Mouse (Mus musculus) midbrain, embryonic 15.5 days (tissue): ENCODE measurements around the gene Kit. TPM values are rescaled to one million over a fixed set of nuclear protein-coding genes. Genes with fewer than 3 reads are reported as not detected.
A peak's percentile ranks its signal among the peaks of the same experiment; 100 is the strongest.

Experiments used
- ATAC-seq: fragments of 200-750 bp; cut with Nextera tagmentation; replicated peaks from 2 replicates; pipeline ENCODE4 v1.8.0; 2017; ENCODE audit warnings: moderate TSS enrichment
- H3K27ac ChIP-seq: fragments of 300-500 bp; sonication (generic); 2 replicates; pipeline ENCODE4 v1.5.1; 2015; ENCODE audit warnings: mild to moderate bottlenecking, inconsistent platforms
- H3K27me3 ChIP-seq: fragments of 300-500 bp; sonication (generic); replicated peaks from 2 replicates; pipeline ENCODE4 v1.6.1; 2015; ENCODE audit warnings: inconsistent platforms
- H3K36me3 ChIP-seq: fragments of 300-500 bp; sonication (generic); replicated peaks from 2 replicates; pipeline ENCODE4 v1.6.1; 2015; ENCODE audit warnings: inconsistent platforms
- H3K4me1 ChIP-seq: fragments of 300-500 bp; sonication (generic); 2 replicates; pipeline ENCODE4 v1.6.1; 2015; ENCODE audit warnings: inconsistent platforms
- H3K4me2 ChIP-seq: fragments of 300-500 bp; sonication (generic); 2 replicates; pipeline ENCODE4 v1.6.1; 2015; ENCODE audit warnings: inconsistent platforms, mild to moderate bottlenecking, moderate library complexity
- H3K4me3 ChIP-seq: fragments of 300-500 bp; sonication (generic); 2 replicates; pipeline ENCODE4 v1.5.1; 2015; ENCODE audit warnings: mild to moderate bottlenecking, inconsistent platforms
- H3K9ac ChIP-seq: fragments of 300-500 bp; sonication (generic); 2 replicates; pipeline ENCODE4 v1.6.1; 2015; ENCODE audit warnings: mild to moderate bottlenecking, inconsistent platforms
- H3K9me3 ChIP-seq: fragments of 300-500 bp; sonication (generic); 2 replicates; pipeline ENCODE4 v1.6.1; 2016; ENCODE audit warnings: inconsistent platforms
- WGBS: fragments of 180-500 bp; shearing (Covaris S2); methylation state at CpG from one replicate; pipeline ENCODE4 v1.1.7; 2015; ENCODE audit warnings: mixed read lengths; 5-methylcytosine and 5-hydroxymethylcytosine counted together
- polyA plus RNA-seq: library from polyadenylated mRNA; unstranded; fragments of >200 nt; fragmentation: Nextera tagmentation; extraction: Ambion mirVana; gene quantifications from 2 replicates; pipeline ENCODE4 v1.2.1, GENCODE M21; 2015

The Kit gene
- polyA plus RNA-seq = 41.3 and 44.0 TPM in 2 replicates

- H3K4me2 ChIP-seq = peak within 1 kb of the TSS; percentile 95
- no peaks in the 10 kb centered on the region for H3K27me3 ChIP-seq
- H3K4me1 ChIP-seq = peaks cover 15% of the 10 kb centered on the region
- under 1% methylated on average over 65 of the region's 65 CpGs for WGBS
- H3K9ac ChIP-seq = peak within 1 kb of the TSS; percentile 70
- H3K27ac ChIP-seq = peak within 1 kb of the TSS; percentile 83
- H3K4me3 ChIP-seq = peak within 1 kb of the TSS; percentile 71
- no peaks in the 10 kb centered on the region for H3K9me3 ChIP-seq
- peak; percentile 93 for ATAC-seq
- no peaks in the 10 kb centered on the region for H3K36me3 ChIP-seq
Observed at GRCm38 (mm10) chr5:75574852-75575566, at the start of gene Kit. Gene Kit (plus strand): TSS chr5:75574916.

- Histone ChIP-seq H3K36me3 (no peaks in the 10 kb centered on the region), H3K4me3 (no peak overlapping the region), H3K27me3 (no peaks in the 10 kb centered on the region), H3K27ac (no peak overlapping the region), H3K9ac (no peak overlapping the region), H3K9me3 (no peaks in the 10 kb centered on the region), H3K4me1 (no peaks in the 10 kb centered on the region), H3K4me2 (no peak overlapping the region)
- 74% methylated on average over 3 of the region's 3 CpGs for WGBS
- no peak for ATAC-seq
Observed at GRCm38 (mm10) chr5:75536156-75536555, 38.6 kb upstream of the Kit start.

GRCm38 (mm10) chr5:75537717-75538116 lies 37.0 kb upstream of the Kit start:
- Histone ChIP-seq H3K27me3 (no peaks in the 10 kb centered on the region), H3K4me1 (no peaks in the 10 kb centered on the region), H3K4me3 (no peak overlapping the region), H3K36me3 (no peaks in the 10 kb centered on the region), H3K9ac (no peak overlapping the region), H3K27ac (no peak overlapping the region), H3K9me3 (no peaks in the 10 kb centered on the region), H3K4me2 (no peak overlapping the region)
- no peak for ATAC-seq
- WGBS = 38% methylated on average over 4 of the region's 4 CpGs

- Histone ChIP-seq H3K4me3 (no peak overlapping the region), H3K9ac (no peak overlapping the region), H3K4me2 (no peak overlapping the region), H3K9me3 (no peaks in the 10 kb centered on the region), H3K27me3 (no peaks in the 10 kb centered on the region), H3K4me1 (no peaks in the 10 kb centered on the region), H3K36me3 (no peaks in the 10 kb centered on the region), H3K27ac (no peak overlapping the region)
- no peak for ATAC-seq
- 39% methylated on average over 4 of the region's 4 CpGs for WGBS
Observed at GRCm38 (mm10) chr5:75538458-75538857, 36.3 kb upstream of the Kit start.

- 51% methylated on average over 6 of the region's 6 CpGs for WGBS
Observed at GRCm38 (mm10) chr5:75539098-75539497, 35.6 kb upstream of the Kit start.

GRCm38 (mm10) chr5:75543757-75544156 lies 31.0 kb upstream of the Kit start:
- no peaks in the 10 kb centered on the region for H3K36me3 ChIP-seq
- WGBS = 86% methylated on average over 3 of the region's 3 CpGs
- H3K9ac ChIP-seq = no peak overlapping the region
- no peaks in the 10 kb centered on the region for H3K27me3 ChIP-seq
- H3K4me3 ChIP-seq = no peak overlapping the region
- H3K27ac ChIP-seq = no peak overlapping the region
- H3K4me1 ChIP-seq = no peaks in the 10 kb centered on the region
- no peaks in the 10 kb centered on the region for H3K9me3 ChIP-seq
- no peak overlapping the region for H3K4me2 ChIP-seq
- ATAC-seq = no peak

More at GRCm38 (mm10) chr5:75539098-75539497, 35.6 kb upstream of the Kit start:
- Histone ChIP-seq H3K27ac (no peak overlapping the region), H3K4me3 (no peak overlapping the region), H3K4me1 (no peaks in the 10 kb centered on the region), H3K9ac (no peak overlapping the region), H3K36me3 (no peaks in the 10 kb centered on the region), H3K9me3 (no peaks in the 10 kb centered on the region), H3K4me2 (no peak overlapping the region), H3K27me3 (no peaks in the 10 kb centered on the region)
- no peak for ATAC-seq

- no peak for ATAC-seq
- 0 out of 2 replicates have a peak, but pooled peaks cover 1% of the 10 kb centered on the region for H3K9me3 ChIP-seq
- no peaks in the 10 kb centered on the region for H3K36me3 ChIP-seq
- no peak overlapping the region for H3K4me2 ChIP-seq
- H3K4me1 ChIP-seq = no peaks in the 10 kb centered on the region
- no peak overlapping the region for H3K27ac ChIP-seq
- 81% methylated on average over 14 of the region's 14 CpGs for WGBS
- no peak overlapping the region for H3K4me3 ChIP-seq
- no peak overlapping the region for H3K9ac ChIP-seq
- H3K27me3 ChIP-seq = no peaks in the 10 kb centered on the region
Observed at GRCm38 (mm10) chr5:75544472-75545264, 30.0 kb upstream of the Kit start.

- H3K27ac ChIP-seq = no peak overlapping the region
- no peak overlapping the region for H3K4me3 ChIP-seq
- H3K4me2 ChIP-seq = no peak overlapping the region
- no peak for ATAC-seq
- H3K9ac ChIP-seq = no peak overlapping the region
- no peaks in the 10 kb centered on the region for H3K27me3 ChIP-seq
- 0 out of 2 replicates have a peak, but pooled peaks cover 4% of the 10 kb centered on the region for H3K9me3 ChIP-seq
- H3K4me1 ChIP-seq = no peaks in the 10 kb centered on the region
- no peaks in the 10 kb centered on the region for H3K36me3 ChIP-seq
- 88% methylated on average over 4 of the region's 4 CpGs for WGBS
Observed at GRCm38 (mm10) chr5:75545265-75545643, 29.5 kb upstream of the Kit start.

GRCm38 (mm10) chr5:75553021-75553420 lies 21.7 kb upstream of the Kit start:
- H3K4me2 ChIP-seq = no peak overlapping the region
- no peaks in the 10 kb centered on the region for H3K27me3 ChIP-seq
- H3K27ac ChIP-seq = no peak overlapping the region
- 0 out of 2 replicates have a peak, but pooled peaks cover 4% of the 10 kb centered on the region for H3K9me3 ChIP-seq
- no peak for ATAC-seq
- 88% methylated on average over 3 of the region's 3 CpGs for WGBS
- no peak overlapping the region for H3K9ac ChIP-seq
- H3K4me1 ChIP-seq = no peaks in the 10 kb centered on the region
- no peaks in the 10 kb centered on the region for H3K36me3 ChIP-seq
- H3K4me3 ChIP-seq = no peak overlapping the region

- WGBS = 67% methylated on average over 11 of the region's 11 CpGs
Observed at GRCm38 (mm10) chr5:75557636-75558035, 17.1 kb upstream of the Kit start.

GRCm38 (mm10) chr5:75559291-75559690 lies 15.4 kb upstream of the Kit start:
- WGBS = 88% methylated on average over 6 of the region's 6 CpGs
- ATAC-seq = no peak
- H3K4me1 ChIP-seq = no peaks in the 10 kb centered on the region
- H3K4me3 ChIP-seq = no peak overlapping the region
- H3K27ac ChIP-seq = no peak overlapping the region
- no peaks in the 10 kb centered on the region for H3K36me3 ChIP-seq
- no peaks in the 10 kb centered on the region for H3K27me3 ChIP-seq
- H3K9ac ChIP-seq = no peak overlapping the region
- no peaks in the 10 kb centered on the region for H3K9me3 ChIP-seq
- H3K4me2 ChIP-seq = no peak overlapping the region

More at GRCm38 (mm10) chr5:75557636-75558035, 17.1 kb upstream of the Kit start:
- Histone ChIP-seq H3K27me3 (no peaks in the 10 kb centered on the region), H3K9me3 (no peaks in the 10 kb centered on the region), H3K9ac (no peak overlapping the region), H3K4me1 (no peaks in the 10 kb centered on the region), H3K36me3 (no peaks in the 10 kb centered on the region), H3K27ac (no peak overlapping the region), H3K4me3 (no peak overlapping the region), H3K4me2 (no peak overlapping the region)
- ATAC-seq = no peak

- Histone ChIP-seq H3K27ac (no peak overlapping the region), H3K27me3 (no peaks in the 10 kb centered on the region), H3K36me3 (no peaks in the 10 kb centered on the region), H3K4me3 (no peak overlapping the region), H3K4me2 (no peak overlapping the region), H3K9me3 (no peaks in the 10 kb centered on the region), H3K4me1 (no peaks in the 10 kb centered on the region), H3K9ac (no peak overlapping the region)
- 95% methylated on average over 2 of the region's 2 CpGs for WGBS
- ATAC-seq = no peak
Observed at GRCm38 (mm10) chr5:75561231-75561630, 13.5 kb upstream of the Kit start.
